13 mouse cellular contexts compared by ENCODE assay signal in genomic region chr6:31995977-31996376, GRCm38 (mm10). TPM values are rescaled to one million over a fixed set of nuclear protein-coding genes. Genes with fewer than 3 reads are reported as not detected.
"Had no signal": no experiment of that assay in that cellular context is flagged by ENCODE, and none has a peak within 500 bp of the region (broad histone marks: within the 10 kb centered on the region; RNA-seq: fewer than 3 reads in every experiment).

No protein-coding gene starts in this region.

- DNase-seq: retina, postnatal 1 day; right cerebral cortex, adult 18-20 months; right cerebral cortex, postnatal 14 days; right cerebral cortex, postnatal 25 days; right cerebral cortex, postnatal 4 days; spleen, adult 18-20 months; thymus, adult 18-20 months; thymus, adult 2 months; thymus, postnatal 14 days; thymus, postnatal 25 days; thymus, postnatal 36 days; thymus, postnatal 4 days had no signal

RNA-seq across cellular contexts. Expression of gene 1700012A03Rik, which starts 54.1 kb away (rescaled TPM):
- total RNA-seq: neutrophil, adult 5-6 weeks had no signal
